Mouse (Mus musculus) mesoderm, embryonic 11.5 days (tissue): ENCODE results near the gene Vps33a.
"Not testable (repeated sequence)": the region's sequence is repeated elsewhere in the genome, so short reads cannot be mapped to it uniquely, and the experiment has no call there.

Source experiments
- DNase-seq: peaks from one replicate; pipeline ENCODE4 v3.0.0-alpha.2; 2012; ENCODE audit warnings: low read depth, low spot score

Vps33a gene

DNA sequence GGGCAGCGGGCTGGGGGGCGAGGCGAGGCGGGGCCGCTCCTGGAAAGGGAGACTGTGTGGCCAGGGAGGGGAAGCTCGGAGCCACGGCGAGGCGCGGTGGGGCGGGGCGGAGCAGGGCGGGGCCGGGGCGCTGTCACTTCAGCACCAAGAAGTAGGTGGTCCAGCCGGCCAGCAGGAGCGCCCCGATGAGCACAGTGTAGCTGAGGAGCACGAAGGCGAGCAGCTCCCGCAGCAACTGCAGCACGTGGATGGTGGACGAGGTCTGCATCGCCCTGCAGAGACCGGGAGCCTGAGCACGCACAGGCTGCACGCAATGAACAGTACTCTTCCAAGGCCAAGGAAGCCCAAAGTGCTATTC is 48.5 kb downstream of the Vps33a start:
- DNase-seq: peak; percentile 83

- DNase-seq: peak; percentile 99
Observed at GRCm38 (mm10) chr5:123523692-123524392, 49.0 kb downstream of the Vps33a start, which contains the start of gene Diablo. Diablo (minus strand) TSS chr5:123524176.

- DNase-seq: no peak
Observed at GRCm38 (mm10) chr5:123522166-123522565, 50.7 kb downstream of the Vps33a start.

GRCm38 (mm10) chr5:123521621-123522020 is 51.2 kb downstream of the Vps33a start:
- no peak for DNase-seq

GRCm38 (mm10) chr5:123520666-123521065 is 52.2 kb downstream of the Vps33a start:
- no peak for DNase-seq

DNA sequence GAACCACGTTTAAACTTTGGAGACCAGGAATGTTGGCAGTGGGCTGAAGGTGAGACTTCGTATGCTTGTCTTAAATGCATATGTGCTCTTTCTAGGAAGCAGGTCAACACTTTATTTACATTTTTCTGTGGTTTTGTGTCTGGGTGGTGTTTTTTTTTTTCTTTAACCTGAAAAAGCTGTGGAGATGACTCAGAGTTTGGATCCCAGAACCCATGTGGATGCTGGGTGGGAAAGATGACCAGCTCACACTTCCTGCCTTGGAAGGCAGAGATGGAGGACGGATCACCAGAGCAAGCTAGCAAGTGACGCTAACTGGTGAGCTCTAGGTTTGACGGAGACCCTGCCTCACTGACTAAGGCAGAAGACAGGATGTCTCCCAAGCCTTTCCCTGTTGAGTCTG is 58.0 kb downstream of the Vps33a start:
- no peak for DNase-seq

DNA sequence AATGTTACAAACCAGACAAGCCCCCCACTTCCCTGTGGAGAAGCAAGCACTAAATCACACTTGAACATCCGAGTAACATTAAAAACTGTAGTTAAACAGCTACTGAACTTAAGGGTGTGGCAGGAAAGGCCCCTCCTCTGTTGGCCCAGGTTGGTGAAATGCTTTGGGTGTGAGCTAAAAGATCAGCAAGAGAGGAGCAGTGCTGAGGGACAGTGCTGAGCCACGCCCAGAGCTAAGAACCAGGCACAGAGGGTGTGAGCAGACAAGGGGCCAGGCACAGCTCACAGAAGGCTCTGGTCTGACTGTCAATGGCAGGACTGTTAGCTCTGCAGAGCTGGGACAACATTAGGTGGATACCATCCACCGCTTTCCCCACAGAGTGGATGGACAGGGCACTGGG is 60.7 kb downstream of the Vps33a start:
- DNase-seq: no peak

- DNase-seq: not testable (repeated sequence)
Observed at GRCm38 (mm10) chr5:123511426-123511825, 61.4 kb downstream of the Vps33a start.

DNA sequence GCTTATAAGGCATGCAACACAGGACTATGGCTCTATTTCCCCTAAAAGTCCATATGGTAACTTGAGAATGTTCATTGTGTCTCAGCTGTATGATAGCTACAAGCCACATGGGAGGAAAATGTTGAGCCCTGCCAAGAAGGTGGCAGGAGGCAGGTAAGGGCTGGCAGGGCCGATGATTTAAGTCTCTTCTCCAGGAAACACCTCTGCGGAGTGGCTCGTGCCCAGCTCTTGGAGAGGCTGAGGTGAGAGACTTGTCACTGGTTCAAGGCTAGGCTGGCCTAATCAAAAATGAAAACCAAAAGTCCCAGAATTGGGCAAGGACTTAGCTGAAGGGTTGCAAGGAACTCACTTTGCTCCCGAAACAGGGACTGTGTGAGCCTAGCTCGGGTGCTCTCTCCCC is 62.7 kb downstream of the Vps33a start, which contains the start of gene B3gnt4:
B3gnt4 (plus strand) TSS at position 301 of the 400 bp plus-strand sequence.
- no peak for DNase-seq

- no peak for DNase-seq
Observed at GRCm38 (mm10) chr5:123508921-123509320, 63.9 kb downstream of the Vps33a start.

- DNase-seq: peak; percentile 97
Observed at GRCm38 (mm10) chr5:123507936-123508723, 64.7 kb downstream of the Vps33a start.

- no peak for DNase-seq
Observed at GRCm38 (mm10) chr5:123501973-123502372, 70.9 kb downstream of the Vps33a start.

GRCm38 (mm10) chr5:123499717-123500116 is 73.1 kb downstream of the Vps33a start:
- DNase-seq: no peak

GRCm38 (mm10) chr5:123489935-123490334 is 82.9 kb downstream of the Vps33a start:
- peak; percentile 45 for DNase-seq

DNA sequence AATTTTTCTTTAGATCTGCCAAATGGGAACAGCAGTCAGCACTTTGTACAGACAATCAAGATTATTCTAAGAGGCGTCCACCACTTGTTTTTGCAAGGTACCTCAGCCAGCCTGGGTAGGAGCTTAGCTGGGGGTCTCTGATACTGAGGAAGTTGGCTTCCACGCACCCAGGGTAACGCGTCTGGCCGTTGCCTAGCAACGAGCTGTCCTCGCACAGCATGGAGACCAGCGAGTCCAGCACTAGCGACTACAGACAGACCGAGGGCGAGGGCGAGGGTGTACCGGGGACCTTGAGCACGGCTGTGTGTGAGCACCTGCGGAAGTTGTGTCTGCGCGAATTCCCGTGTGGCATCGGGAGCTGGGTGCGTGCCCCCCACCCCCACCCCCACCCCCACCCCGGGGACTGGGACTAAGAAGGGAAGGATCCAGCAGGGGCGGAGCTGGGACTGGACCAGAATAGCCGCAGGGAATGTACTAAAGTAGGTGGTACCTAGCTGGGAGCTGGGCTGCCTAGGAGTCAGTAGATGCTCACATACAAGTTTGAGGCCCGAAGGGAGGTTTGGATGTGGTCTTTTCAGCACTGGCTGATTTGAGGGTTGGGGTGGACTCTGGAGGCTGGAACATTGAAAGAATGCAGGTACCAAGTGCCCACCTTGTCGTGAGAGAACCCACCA is 83.6 kb downstream of the Vps33a start, which contains the start of the genes Lrrc43 and Il31:
Lrrc43 (plus strand) TSS at position 194 of the 674 bp plus-strand sequence.
Il31 (minus strand) TSS at position 378 of the 674 bp plus-strand sequence.
- peak; percentile 80 for DNase-seq

DNA sequence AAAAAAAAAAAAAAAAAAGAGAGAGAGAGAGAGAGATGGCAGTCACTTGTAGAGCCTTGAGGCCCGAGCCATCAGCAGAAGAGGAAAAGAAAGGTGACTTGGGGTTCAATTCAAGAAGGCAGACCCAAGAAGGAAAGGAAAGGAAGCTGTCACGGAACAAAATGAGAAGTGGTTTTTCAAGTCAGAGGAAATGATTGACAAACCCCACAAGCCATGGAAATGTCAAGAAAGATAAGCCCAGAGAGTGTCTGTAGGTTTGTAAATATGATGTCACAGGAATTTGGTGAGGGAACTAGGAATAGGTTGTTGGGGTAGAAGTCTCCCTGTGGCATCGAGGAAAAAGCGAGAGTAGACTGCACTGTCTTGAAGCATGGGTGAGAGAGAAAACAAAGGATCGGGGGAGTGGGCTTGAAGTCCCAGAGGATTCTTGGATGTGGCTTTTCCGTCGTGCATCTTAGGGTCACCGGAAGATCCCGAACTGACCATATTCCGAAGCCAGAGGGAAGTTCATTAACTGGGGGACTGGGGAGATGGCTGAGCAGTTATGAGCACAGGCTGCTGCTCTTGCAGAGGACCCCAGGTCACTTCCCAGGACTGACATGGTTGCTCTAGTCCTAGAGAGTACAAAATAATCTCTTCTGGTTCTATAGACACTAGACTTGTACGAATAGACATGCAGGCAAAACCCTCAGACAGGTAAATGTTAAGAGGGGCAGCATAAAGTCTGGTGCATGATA is 85.0 kb downstream of the Vps33a start:
- DNase-seq: no peak
